Mouse (Mus musculus) liver, postnatal 0 days (tissue): ENCODE data around the gene Mon2. TPM values are rescaled to one million over a fixed set of nuclear protein-coding genes. Genes with fewer than 3 reads are reported as not detected.

ENCODE experiments used
- ATAC-seq: fragments of 200-750 bp; cut with Nextera tagmentation; 2 replicates; pipeline ENCODE4 v1.8.0; 2017; ENCODE audit warnings: mild to moderate bottlenecking, moderate library complexity
- DNase-seq: peaks from one replicate; pipeline ENCODE4 v3.0.0-alpha.2; 2016
- H3K27ac ChIP-seq: fragments of 300-500 bp; sonication (generic); 2 replicates; pipeline ENCODE4 v1.5.1; 2014; ENCODE audit warnings: antibody characterized with exemption, moderate library complexity, mild to moderate bottlenecking, low read depth
- H3K27me3 ChIP-seq: fragments of 300-500 bp; sonication (generic); 2 replicates; pipeline ENCODE4 v1.6.1; 2014; ENCODE audit warnings: low read length, control low read depth, mixed read lengths; ENCODE audit not compliant: insufficient read depth
- H3K36me3 ChIP-seq: fragments of 300-500 bp; sonication (generic); replicated peaks from 2 replicates; pipeline ENCODE4 v1.6.1; 2014; ENCODE audit warnings: mild to moderate bottlenecking, control low read depth, low read length, moderate library complexity, mixed read lengths; ENCODE audit not compliant: insufficient read depth
- H3K4me1 ChIP-seq: fragments of 300-500 bp; sonication (generic); 2 replicates; pipeline ENCODE4 v1.6.1; 2014; ENCODE audit warnings: antibody characterized with exemption, mild to moderate bottlenecking, control low read depth; ENCODE audit not compliant: insufficient read depth
- H3K4me2 ChIP-seq: fragments of 300-500 bp; sonication (generic); 2 replicates; pipeline ENCODE4 v1.6.1; 2014; ENCODE audit warnings: low read depth, mild to moderate bottlenecking, low read length, moderate library complexity, mixed read lengths
- H3K4me3 ChIP-seq: fragments of 300-500 bp; sonication (generic); 2 replicates; pipeline ENCODE4 v1.5.1; 2014; ENCODE audit warnings: low read depth, low read length
- H3K9ac ChIP-seq: fragments of 300-500 bp; sonication (generic); replicated peaks from 2 replicates; pipeline ENCODE4 v1.6.1; 2014; ENCODE audit warnings: mild to moderate bottlenecking, moderate library complexity
- H3K9me3 ChIP-seq: fragments of 300-500 bp; sonication (generic); 2 replicates; pipeline ENCODE4 v1.6.1; 2016; ENCODE audit warnings: mild to moderate bottlenecking, control low read depth, low read length, mixed read lengths
- CTCF ChIP-seq: sonication (generic); IDR thresholded peaks from 2 replicates; pipeline ENCODE4 v1.5.1; 2016; ENCODE audit warnings: antibody characterized with exemption, low read depth
- EP300 ChIP-seq: IDR thresholded peaks from 2 replicates; pipeline ENCODE4 v1.6.1; 2016; ENCODE audit warnings: antibody characterized with exemption, low read depth, mild to moderate bottlenecking
- WGBS: fragments of 180-500 bp; shearing (Covaris S2); extraction: QIAGEN DNeasy Blood & Tissue Kit; methylation state at CpG from one replicate; pipeline ENCODE4 v1.1.7; 2014; ENCODE audit not compliant: insufficient replicate concordance; 5-methylcytosine and 5-hydroxymethylcytosine counted together
- polyA plus RNA-seq: library from polyadenylated mRNA; unstranded; fragments of >200 nt; fragmentation: Nextera tagmentation; extraction: Ambion mirVana; gene quantifications from 2 replicates; pipeline ENCODE4 v1.2.1, GENCODE M21; 2015

Gene Mon2
- polyA plus RNA-seq, 1 experiment from 2014 or later: 12.0 TPM

DNA sequence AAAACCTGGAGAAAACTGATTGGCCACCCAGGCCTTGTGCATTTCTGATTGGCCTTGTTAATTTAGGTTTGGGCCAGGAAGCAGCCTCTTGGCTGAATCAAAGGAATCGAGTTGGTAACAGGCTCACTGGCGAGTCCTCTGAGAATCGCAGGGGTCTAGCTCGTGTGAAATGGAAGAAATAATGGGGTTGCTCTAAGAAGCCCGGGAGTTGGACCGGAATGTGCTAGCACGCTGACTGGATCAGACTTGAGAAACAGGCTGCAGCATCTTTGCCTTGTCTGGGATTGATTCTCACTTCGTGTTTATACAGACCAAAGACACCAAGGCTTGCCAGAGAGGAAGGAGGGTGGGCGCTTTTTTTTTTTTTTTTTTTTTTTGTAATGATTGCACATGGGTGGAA, 114.8 kb downstream of the Mon2 start:
- no peaks in the 10 kb centered on the region for H3K9me3 ChIP-seq
- 69% methylated on average over 9 of the region's 9 CpGs for WGBS
- H3K4me3 ChIP-seq: no peak overlapping the region
- H3K4me1 ChIP-seq: no peaks in the 10 kb centered on the region; the same call in 1 of the 2 replicates
- DNase-seq (no peak), ATAC-seq (no peak)
- H3K27me3 ChIP-seq: peaks cover 10% of the 10 kb centered on the region; the same call in 1 of the 2 replicates
- H3K36me3 ChIP-seq: no peaks in the 10 kb centered on the region
- no peak overlapping the region for H3K27ac ChIP-seq
- H3K9ac ChIP-seq: no peak overlapping the region
- TF ChIP-seq CTCF (no peak), EP300 (no peak)
- no peak overlapping the region for H3K4me2 ChIP-seq

DNA sequence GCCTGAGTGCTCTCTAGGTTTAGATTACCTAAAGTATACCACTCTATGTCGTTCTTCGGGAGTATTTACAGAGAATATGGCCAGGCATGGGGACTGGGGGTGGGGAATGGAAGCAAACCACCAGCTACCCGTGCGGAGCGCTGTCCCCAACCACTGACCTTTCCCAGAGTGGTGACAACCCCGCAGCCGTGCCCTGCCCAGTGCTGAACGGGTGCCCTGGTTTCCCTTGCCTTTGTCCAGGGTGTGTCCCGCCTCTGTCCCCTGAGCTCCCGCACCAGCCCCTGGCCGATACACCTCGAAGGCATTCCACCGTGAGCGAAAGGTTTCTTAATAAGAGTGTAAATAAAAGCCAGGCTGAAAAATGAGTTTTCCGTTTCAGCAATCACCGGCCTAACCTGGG, 115.6 kb downstream of the Mon2 start:
- H3K4me2 ChIP-seq: no peak overlapping the region
- H3K4me1 ChIP-seq: no peaks in the 10 kb centered on the region; the same call in 1 of the 2 replicates
- DNase-seq: no peak
- no peak overlapping the region for H3K27ac ChIP-seq
- WGBS: 70% methylated on average over 16 of the region's 16 CpGs
- ATAC-seq: no peak
- TF ChIP-seq CTCF (no peak), EP300 (no peak)
- H3K27me3 ChIP-seq: peaks cover 10% of the 10 kb centered on the region; the same call in 1 of the 2 replicates
- H3K9me3 ChIP-seq: no peaks in the 10 kb centered on the region
- no peaks in the 10 kb centered on the region for H3K36me3 ChIP-seq
- no peak overlapping the region for H3K9ac ChIP-seq
- no peak overlapping the region for H3K4me3 ChIP-seq

DNA sequence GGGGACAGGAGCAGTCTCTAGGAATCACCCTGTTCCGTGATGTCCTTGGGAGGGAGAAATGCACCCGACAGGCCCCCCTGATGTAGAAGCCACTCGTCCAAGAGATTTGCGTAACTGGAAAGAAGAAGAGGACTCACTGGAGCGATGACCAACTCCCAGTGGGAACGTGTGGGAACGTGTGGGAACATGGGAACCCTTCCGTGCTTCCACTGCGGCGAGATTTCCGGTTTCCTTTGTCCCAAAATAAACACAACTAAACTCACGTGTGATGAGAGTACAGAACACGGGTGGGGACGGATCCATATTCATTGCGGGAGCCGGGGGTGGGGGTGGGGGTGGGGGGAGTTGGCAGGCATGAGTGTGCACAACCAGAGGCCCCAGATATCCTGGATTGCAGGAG, 116.1 kb downstream of the Mon2 start:
- peaks cover 10% of the 10 kb centered on the region; the same call in 1 of the 2 replicates for H3K27me3 ChIP-seq
- H3K9ac ChIP-seq: no peak overlapping the region
- no peak overlapping the region for H3K4me2 ChIP-seq
- no peaks in the 10 kb centered on the region; the same call in 1 of the 2 replicates for H3K4me1 ChIP-seq
- H3K4me3 ChIP-seq: no peak overlapping the region
- no peak for DNase-seq
- H3K27ac ChIP-seq: no peak overlapping the region
- H3K9me3 ChIP-seq: no peaks in the 10 kb centered on the region
- no peaks in the 10 kb centered on the region for H3K36me3 ChIP-seq
- no peak for ATAC-seq
- 80% methylated on average over 16 of the region's 16 CpGs for WGBS
- TF ChIP-seq CTCF (no peak), EP300 (no peak)

DNA sequence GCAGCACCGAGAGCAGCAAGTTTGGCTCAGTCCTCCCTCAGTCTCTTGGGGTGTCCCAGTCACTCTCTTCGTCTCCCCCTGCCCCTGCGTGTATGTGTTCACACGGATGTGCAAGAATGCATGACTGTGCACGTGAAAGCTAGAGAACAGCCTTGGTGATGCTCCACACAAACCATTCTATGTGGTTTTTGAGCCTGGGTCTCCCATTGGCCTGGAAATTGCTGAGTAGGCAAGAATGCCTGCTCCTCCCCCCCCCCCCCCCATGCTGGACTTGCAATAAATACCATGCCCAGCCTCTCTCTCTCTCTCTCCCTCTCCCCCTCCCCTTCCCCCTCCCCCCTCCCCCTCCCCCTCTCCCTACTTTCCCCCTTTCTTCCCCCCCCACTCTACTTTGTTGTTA, 117.6 kb downstream of the Mon2 start:
- no peaks in the 10 kb centered on the region for H3K9me3 ChIP-seq
- no peaks in the 10 kb centered on the region for H3K36me3 ChIP-seq
- 81% methylated on average over 5 of the region's 5 CpGs for WGBS
- H3K27ac ChIP-seq: no peak overlapping the region
- H3K4me3 ChIP-seq: no peak overlapping the region
- ATAC-seq: no peak
- DNase-seq: no peak
- no peak overlapping the region for H3K4me2 ChIP-seq
- H3K27me3 ChIP-seq: peaks cover 6% of the 10 kb centered on the region; the same call in 1 of the 2 replicates
- TF ChIP-seq CTCF (no peak), EP300 (no peak)
- no peak overlapping the region for H3K9ac ChIP-seq
- H3K4me1 ChIP-seq: no peaks in the 10 kb centered on the region; the same call in 1 of the 2 replicates

DNA sequence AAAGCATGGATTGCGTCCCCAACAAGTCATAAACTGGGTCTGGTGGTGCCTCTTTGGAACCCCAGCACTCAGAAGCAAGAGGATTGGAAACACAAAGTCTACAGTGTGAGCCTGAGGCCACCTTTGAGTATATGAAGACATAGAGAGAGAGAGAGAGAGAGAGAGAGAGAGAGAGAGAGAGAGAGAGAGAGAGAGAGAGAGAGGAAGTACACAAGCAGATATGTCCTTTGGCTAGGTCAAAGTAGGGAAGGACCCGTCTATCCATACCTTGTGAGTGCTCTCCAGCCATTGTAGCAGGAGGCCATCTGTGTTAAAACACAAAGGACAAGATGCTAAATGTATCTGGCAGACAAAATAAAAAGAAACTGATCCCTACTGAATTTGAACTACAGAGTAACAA, 118.4 kb downstream of the Mon2 start:
- 73% methylated on average over 2 of the region's 2 CpGs for WGBS
- Histone ChIP-seq H3K9me3 (no peaks in the 10 kb centered on the region), H3K27ac (no peak overlapping the region), H3K9ac (no peak overlapping the region), H3K36me3 (no peaks in the 10 kb centered on the region), H3K4me2 (no peak overlapping the region), H3K27me3 (peaks cover 6% of the 10 kb centered on the region; the same call in 1 of the 2 replicates), H3K4me3 (no peak overlapping the region), H3K4me1 (no peaks in the 10 kb centered on the region)
- TF ChIP-seq EP300 (no peak), CTCF (no peak)
- ATAC-seq: no peak
- no peak for DNase-seq

DNA sequence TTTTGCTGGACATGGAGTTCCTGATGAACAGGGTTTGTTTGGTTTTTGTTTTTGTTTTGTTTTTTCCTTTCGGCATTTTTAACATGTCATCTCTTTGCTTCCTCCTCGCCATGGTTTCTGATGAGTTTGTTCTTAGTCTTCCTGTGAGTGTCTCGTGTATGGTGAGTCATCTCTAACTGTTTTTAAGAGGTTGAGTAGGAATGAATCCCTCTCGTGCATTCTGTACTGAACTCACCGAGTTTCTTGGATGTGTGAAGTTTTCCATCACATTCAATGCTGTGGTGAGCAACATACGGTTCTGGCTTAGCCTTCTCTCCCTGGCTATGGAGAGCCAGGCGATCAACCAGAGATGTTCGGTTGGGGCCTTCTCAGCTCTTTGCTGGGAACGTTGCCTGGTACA, 122.7 kb downstream of the Mon2 start:
- 78% methylated on average over 9 of the region's 9 CpGs for WGBS

DNA sequence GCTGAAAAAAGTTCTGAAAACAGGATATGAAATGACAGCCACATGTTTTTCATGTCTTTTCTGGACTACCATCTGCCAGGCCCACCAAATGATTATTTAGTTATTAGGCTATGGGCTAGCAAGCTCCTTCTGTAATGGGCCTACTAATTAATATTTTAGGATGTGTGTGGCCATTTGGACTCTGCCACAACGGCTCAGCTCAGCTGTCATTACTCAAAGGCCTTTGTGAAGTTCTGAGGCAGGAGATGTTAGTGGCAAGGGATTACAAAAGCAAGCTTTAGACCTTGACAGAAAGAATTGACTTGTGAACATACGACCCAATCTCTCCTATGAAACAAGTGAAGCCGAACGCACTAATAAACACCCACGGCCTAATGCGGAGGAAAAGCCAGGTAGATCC, 125.3 kb downstream of the Mon2 start:
- Histone ChIP-seq H3K9ac (no peak overlapping the region), H3K4me2 (no peak overlapping the region), H3K27me3 (no peaks in the 10 kb centered on the region), H3K4me3 (no peak overlapping the region), H3K36me3 (no peaks in the 10 kb centered on the region), H3K27ac (no peak overlapping the region), H3K9me3 (no peaks in the 10 kb centered on the region), H3K4me1 (no peaks in the 10 kb centered on the region)
- DNase-seq (no peak), ATAC-seq (no peak)
- 85% methylated on average over 6 of the region's 6 CpGs for WGBS
- TF ChIP-seq EP300 (no peak), CTCF (no peak)

More for the DNA sequence above, 122.7 kb downstream of the Mon2 start:
- H3K4me1 ChIP-seq: no peaks in the 10 kb centered on the region
- H3K9ac ChIP-seq: no peak overlapping the region
- H3K27ac ChIP-seq: no peak overlapping the region
- DNase-seq (no peak), ATAC-seq (no peak)
- no peak overlapping the region for H3K4me3 ChIP-seq
- no peaks in the 10 kb centered on the region for H3K9me3 ChIP-seq
- TF ChIP-seq CTCF (no peak), EP300 (no peak)
- no peaks in the 10 kb centered on the region for H3K36me3 ChIP-seq
- H3K4me2 ChIP-seq: no peak overlapping the region
- no peaks in the 10 kb centered on the region for H3K27me3 ChIP-seq
